Mouse (Mus musculus): Measurements from ENCODE around the gene Fgfr2.

GRCm38 (mm10) chr7:132012969-132013679 lies 1110.0 kb downstream of the Fgfr2 start:
- TF ChIP-seq CTCF (IDR thresholded peaks at IDR 0.05; ENCODE audit: extremely low read depth, insufficient read length, insufficient replicate concordance, low read depth, low read length) (no peak), POLR2A (IDR thresholded peaks at IDR 0.05; ENCODE audit: low read depth, low read length) (no peak)

Data from small intestine, adult 2 months (tissue).